Mouse (Mus musculus): ENCODE results near the gene Uncx.
"Not testable (repeated sequence)": the region's sequence is repeated elsewhere in the genome, so short reads cannot be mapped to it uniquely, and the experiment has no call there.

Gene Uncx

DNA sequence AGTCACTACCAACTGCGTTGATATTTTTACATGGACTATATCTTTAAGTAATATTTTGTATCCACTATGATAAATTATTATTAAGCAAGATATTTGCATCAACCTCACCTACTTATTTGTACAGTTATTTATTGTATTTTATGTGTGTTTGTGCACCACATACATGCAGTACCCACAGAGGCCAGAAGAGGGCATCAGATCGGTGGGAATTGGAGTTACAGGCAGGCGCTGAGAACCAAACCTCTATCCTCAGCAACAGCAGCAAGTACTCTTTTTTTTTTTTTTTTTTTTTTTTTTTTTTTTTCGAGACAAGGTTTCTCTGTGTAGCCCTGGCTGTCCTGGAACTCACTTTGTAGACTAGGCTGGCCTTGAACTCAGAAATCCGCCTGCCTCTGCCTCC lies 44.2 kb downstream of the Uncx start:
- in situ Hi-C loops (cut with MboI; ENCODE audit: low pct_unique_long_range_greater_than_20kb in 1 of 2, low sequenced_read_pairs in 2 of 2, unreplicated experiment in 1 of 2): not testable (repeated sequence)

- in situ Hi-C loops (cut with MboI; ENCODE audit: low pct_unique_long_range_greater_than_20kb in 1 of 2, low sequenced_read_pairs in 2 of 2, unreplicated experiment in 1 of 2): not testable (repeated sequence)
Measured at GRCm38 (mm10) chr5:139590682-139591360, 47.5 kb downstream of the Uncx start.

GRCm38 (mm10) chr5:139592011-139592410 lies 48.7 kb downstream of the Uncx start:
- in situ Hi-C loops (cut with MboI; ENCODE audit: low pct_unique_long_range_greater_than_20kb in 1 of 2, low sequenced_read_pairs in 2 of 2, unreplicated experiment in 1 of 2): no loop called here

GRCm38 (mm10) chr5:139592850-139593249 lies 49.6 kb downstream of the Uncx start:
- in situ Hi-C loops (cut with MboI; ENCODE audit: low pct_unique_long_range_greater_than_20kb in 1 of 2, low sequenced_read_pairs in 2 of 2, unreplicated experiment in 1 of 2): no loop called here

DNA sequence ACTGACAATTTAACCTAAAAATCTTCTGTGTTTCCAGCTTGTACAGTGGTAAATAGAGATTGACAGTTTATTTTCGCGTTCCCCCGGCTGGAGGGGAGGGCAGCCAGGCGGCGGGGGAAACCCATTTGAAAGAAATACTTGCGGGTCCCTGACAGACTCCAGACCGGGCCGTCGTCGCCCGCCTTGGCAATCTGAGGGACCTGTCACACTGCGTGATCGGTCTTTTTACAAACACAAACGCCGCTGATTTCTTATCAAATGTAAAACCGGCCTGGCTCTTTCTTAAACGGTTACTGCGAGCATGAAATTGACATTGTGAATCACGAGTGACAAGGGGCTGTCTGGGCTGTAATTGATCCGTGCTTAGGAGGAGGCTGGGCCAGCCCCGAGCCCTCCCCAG lies 50.5 kb downstream of the Uncx start:
- in situ Hi-C loops (cut with MboI; ENCODE audit: low pct_unique_long_range_greater_than_20kb in 1 of 2, low sequenced_read_pairs in 2 of 2, unreplicated experiment in 1 of 2): no loop called here

DNA sequence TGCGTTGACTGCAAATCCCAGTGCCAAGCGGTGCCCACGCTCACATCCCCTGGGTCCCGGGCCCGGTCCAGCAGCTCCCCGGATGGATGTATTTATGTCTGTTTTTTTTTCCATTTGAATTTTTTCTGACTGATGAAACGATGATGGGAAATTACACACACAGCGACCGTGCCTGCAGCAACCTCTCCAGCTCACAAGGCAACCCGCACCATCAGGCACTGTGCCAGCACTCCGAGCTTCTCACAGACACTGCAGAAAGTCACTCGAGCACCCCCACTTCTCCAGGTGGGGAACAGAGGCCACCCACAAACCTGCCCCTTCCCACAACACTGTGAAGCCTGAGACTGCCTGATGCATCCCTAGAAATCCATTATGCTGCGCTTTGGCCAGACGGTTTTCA lies 51.7 kb downstream of the Uncx start:
- in situ Hi-C loops (cut with MboI; ENCODE audit: low pct_unique_long_range_greater_than_20kb in 1 of 2, low sequenced_read_pairs in 2 of 2, unreplicated experiment in 1 of 2): no loop called here
